Mouse (Mus musculus): ENCODE measurements around the gene Limch1.

DNA sequence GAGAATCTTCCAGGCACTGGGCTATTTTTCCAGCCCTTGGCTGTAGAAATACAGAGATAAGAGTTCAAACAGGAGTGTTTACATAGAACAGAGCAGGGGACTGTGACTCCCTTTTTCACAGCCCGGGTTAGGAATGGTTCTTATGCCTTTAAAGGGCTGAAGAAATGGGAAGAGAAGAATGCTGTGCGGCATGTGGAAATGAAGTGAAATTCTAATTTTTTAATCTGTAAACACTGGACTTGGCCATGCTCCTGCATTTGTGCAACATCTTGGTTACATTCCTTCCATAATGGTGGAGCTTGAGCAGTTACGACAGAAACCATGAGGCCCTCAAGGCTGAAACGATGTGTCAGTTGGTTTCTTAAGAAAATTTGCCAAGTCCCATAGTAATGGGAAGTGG, 165.4 kb downstream of the Limch1 start:
- no peak for TF ChIP-seq CTCF (IDR thresholded peaks at IDR 0.05; ENCODE audit: low read depth, low read length)
- no peak for TF ChIP-seq POLR2A (IDR thresholded peaks at IDR 0.05; ENCODE audit: extremely low read depth, insufficient read depth, low read length)
